Mouse (Mus musculus) thymus, postnatal 4 days (tissue): ENCODE results near the gene Slc12a6.
"Not testable (repeated sequence)": the region's sequence is repeated elsewhere in the genome, so short reads cannot be mapped to it uniquely, and the experiment has no call there.

Experiments
- DNase-seq: peaks from one replicate; pipeline ENCODE4 v3.0.0; 2021

Slc12a6 gene

DNA sequence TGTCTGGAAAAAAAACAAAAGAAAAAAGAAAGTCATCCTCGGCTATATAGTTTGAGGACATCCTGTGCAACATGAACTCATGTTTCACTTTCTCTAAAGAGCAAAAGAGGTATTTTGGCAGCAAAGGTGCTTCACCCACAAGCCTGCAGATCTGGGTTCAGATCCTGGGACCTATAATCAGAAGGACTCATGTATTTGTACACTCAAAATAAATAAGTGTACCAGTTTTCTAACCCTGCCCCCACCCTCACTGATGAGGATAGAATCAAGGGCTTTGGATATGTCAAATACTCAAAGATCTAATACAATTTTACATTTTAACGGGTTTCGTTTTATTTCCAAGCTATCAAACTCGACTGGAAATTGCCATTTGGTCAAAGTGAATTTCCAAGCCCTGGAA is 1.3 kb upstream of the Slc12a6 start:
- DNase-seq, result no peak

DNA sequence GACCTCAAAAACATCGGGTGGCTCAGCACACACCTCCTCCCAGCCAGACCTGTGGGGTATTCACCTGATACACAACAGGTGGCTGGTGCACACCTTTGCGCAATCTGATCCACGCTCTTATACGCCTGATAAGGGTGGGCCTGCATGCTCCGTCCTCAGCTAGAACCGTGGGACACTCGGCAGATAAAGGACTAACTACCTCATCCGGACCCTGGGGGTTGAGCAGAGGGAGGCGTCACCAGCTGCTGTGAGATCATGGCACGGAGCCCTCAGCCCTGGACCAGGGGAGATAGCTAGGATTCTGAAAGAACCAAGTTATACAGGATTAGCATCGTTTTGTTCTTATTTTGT is 592 bp downstream of the Slc12a6 start, which contains the start of gene Gm21985:
TSS of gene Gm21985 (plus strand) at position 73 of the 351 bp plus-strand sequence.
- peak; percentile 69 for DNase-seq

DNA sequence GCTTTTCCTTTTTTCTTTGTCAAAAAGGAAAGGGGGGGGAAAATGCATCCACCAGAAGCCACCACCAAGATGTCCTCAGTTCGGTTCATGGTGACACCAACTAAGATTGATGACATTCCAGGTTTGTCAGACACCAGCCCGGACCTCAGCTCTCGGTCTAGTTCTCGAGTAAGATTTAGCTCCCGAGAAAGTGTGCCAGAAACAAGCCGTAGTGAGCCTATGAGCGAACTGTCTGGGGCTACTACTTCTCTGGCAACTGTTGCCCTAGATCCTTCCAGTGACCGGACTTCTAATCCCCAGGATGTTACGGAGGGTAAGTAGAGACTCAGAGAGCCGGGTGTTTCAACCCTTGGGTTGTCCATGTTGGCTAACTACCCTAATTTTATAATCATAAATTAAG is 1.2 kb downstream of the Slc12a6 start:
- DNase-seq, result peak; percentile 34

DNA sequence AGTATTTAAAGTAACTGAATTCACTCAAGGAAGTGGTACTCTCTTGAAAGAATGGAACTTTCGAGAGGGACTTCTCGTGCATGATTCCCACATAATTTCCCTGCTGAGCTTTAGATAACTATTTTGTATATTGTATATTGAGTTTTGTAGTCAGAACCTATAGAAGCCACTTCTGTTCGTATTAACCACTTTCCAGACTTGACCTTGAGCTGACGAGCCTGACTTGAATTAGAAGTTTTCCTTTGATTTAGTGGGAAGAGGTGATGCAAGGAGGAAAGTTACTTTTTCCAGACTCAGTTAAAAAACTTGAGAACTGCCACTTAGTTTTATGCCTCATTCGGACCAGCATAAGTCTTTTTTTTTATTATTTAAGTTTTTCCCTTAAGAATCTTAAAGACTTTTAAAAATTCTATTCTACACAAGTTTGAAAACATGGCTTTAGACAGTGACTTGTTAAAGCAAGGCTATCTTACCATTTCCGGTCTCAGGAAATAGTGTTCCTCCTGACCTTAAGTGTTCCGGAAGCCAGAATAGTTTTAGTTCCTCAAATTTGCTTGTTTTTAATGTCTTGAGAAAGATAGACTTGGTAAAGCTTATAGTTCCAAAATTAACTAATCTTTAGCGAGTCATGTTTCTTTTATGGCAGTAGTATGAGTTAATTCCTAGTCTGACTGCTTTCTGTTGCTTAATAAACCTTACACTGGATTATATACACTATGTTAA is 2.1 kb downstream of the Slc12a6 start:
- DNase-seq, result no peak

DNA sequence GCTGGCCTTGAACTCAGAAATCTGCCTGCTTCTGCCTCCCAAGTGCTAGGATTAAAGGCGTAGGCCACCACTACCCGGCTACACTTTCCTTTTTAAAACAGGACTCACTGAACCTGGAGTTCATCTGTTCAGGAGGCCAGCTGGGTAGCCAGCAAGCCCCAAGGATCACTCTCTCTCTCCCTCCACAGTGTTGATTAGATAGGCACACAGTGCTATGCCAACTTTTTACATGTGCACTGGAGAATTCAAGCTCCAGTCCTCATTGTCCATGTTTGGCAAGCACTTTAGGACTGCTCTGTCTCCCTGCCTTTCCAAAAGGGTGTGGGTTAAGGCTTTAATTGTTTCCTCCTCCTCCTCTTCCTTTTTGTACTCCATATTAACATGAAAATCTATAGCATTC is 4.4 kb downstream of the Slc12a6 start:
- no peak for DNase-seq

DNA sequence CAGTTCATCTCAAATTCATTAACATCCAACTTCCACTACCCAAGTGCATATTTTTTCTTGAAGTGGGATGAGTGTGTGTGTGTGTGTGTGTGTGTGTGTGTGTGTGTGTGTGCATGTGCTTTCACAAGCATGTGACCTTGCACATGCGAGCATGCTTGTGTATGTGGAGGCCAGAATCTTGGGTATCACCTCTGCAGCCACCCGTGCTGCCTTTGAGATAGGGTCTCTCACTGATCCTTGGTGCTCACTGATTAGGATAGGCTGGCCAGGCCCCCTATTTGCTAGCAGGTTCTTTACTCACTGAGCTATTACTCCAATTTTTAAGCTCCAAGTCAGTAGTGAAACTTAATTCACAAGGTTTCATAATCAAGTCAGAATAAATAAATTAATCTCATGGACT is 7.3 kb downstream of the Slc12a6 start:
- DNase-seq, result no peak

DNA sequence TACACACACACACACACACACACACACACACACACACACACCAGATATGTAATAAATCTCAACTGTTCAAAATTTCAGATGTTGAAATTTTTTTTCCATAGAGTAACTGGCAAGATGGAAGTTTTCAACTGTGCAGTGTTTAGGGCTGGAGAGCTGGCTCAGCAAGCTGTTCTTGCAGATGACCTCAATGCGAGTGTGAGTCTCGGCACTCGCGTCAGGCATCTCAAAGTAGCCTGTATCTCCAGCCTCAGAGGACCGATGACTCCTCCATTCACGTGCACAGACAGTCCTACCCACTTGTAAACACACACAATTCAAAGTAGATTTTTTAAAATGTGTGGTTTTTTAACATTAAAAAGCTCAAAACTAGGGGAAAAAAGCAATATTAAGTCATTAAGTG is 7.8 kb downstream of the Slc12a6 start:
- DNase-seq, result no peak

DNA sequence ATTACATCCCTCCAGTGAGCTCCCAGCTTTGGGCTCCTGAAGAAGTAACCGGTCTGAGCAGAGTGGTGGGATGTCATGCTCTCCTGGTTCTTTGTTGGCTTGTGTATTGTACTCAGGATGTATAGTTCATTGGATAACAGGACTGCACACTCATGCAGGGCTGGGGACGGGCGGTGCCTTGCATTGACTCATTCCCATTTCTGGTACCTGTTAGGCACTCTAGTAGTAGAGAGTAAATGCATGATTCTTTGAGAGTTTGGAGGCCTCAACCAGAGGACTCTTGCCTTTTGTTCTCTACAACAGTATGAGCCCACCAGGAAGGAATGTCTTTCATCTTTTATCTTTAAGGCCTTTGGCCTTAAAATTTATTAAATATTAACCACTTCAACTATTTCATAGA is 11.2 kb downstream of the Slc12a6 start:
- no peak for DNase-seq

DNA sequence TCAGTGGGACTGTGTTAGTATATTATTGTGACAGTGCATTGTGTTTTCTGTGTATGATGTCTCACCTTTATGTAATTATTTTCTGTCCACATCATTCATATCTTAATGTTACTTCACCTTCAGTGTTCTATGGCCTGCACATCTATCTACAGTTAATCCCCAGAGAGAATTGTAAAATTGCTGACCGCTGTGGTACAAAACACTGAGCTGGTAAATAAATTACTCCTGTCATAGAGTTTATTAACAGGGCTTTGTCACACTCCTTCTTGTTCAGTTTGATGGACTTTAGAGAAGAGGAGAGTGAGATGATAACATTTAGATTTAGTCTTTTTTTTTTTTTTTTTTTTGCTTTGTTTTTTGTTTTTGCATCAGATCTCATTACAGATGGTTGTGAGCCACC is 17.2 kb downstream of the Slc12a6 start:
- no peak for DNase-seq

DNA sequence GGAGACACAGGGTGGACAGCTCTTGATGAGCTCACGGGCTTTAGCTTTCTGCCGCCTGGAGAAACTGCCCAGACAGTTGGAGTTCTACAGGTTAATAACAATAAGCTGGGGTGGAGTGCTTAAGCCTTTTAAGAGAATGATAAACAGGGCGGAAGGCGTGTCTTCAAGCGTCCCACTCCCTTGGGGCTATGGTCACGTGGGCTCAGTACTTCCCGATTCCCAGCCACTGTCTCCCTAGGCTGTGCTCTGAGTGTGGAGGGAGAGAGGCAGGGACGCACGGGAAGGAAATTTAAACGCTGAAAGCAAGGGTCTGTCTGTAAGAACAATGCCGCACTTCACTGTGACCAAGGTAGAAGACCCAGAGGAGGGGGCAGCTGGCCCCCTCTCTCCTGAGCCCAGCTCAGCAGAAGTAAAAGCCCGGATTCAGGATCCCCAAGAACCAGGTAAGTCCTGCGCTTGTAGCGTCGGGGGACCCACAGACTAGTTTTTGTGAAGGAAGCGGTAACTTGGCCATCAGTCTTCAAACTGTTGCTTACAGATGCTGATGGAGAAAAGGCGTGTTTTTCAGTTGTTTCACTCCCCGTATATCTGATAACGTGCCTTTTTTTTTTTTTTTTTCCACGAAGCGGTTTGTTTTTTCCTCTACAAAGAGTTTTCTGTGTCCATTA is 18.9 kb downstream of the Slc12a6 start:
- no peak for DNase-seq

DNA sequence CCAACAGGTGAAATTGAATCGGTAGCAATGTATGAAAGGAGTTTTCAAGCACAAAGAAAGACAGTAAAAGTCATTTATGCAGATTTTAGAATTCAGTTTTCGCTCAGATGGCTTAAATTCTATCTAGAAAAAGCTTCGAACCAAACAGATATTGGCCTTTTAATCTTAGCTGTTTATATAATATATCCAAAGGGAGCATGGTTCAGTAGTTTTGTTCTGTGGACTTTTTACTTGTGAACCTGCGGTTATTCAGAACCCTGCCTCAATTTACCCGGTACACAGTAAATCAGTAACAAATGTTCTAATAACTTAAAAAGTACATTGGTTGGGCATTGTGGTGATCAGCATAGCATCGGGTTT is 19.4 kb downstream of the Slc12a6 start:
- no peak for DNase-seq

DNA sequence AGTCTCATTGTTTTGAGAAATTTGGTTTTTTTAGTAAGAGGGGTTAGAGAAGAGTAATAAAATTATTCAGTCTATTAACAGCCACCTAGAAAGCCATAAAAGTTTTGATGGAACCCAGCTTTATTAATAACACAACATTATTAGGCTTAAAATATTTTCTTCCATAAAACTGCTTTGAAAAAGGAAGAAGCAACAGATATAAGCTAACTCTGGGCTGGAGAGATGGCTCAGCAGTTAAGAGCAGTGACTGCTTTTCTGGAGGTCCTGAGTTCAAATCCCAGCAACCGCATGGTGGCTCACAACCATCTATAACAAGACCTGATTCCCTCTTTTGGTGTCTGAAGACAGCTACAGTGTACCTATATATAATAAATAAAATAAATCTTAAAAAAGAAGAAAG is 20.4 kb downstream of the Slc12a6 start:
- not testable (repeated sequence) for DNase-seq

DNA sequence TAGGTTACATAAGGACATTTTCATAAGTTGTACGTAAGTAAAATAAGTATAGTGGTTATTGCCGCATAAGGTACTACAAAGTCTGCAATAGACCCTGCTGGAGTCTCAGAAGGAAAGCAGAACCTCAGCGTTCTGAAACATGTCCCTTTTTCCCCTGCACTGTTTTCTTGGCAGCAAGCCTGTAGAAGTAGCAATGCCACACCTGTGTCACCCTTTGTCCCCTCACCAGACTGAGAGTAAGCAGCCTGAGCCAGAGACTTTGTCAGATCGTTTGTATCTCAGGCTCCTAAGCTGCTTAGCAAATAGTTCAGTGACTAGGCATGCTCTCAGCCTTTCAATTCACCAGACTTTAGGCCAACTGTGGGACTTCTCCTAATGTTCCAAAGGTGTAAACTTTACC is 21.4 kb downstream of the Slc12a6 start:
- no peak for DNase-seq

DNA sequence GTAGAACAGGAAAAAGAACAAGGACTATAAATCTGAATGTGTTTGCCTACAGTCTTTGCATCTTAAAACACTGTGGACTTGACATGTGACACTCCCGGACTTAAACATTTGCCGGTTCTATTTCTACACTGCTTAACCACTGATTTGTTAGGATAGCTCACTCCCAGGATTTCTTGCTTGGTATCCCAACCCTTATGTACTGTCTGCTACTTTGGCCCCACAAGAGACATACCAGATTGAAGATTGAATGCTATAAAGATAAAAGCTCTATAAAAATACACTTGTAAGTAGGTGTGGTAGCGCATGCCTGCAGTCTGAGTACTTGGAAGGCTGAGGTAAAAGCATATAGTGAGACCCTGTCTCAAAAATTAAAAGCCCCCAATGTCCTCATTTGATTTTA is 23.9 kb downstream of the Slc12a6 start:
- DNase-seq, result no peak

DNA sequence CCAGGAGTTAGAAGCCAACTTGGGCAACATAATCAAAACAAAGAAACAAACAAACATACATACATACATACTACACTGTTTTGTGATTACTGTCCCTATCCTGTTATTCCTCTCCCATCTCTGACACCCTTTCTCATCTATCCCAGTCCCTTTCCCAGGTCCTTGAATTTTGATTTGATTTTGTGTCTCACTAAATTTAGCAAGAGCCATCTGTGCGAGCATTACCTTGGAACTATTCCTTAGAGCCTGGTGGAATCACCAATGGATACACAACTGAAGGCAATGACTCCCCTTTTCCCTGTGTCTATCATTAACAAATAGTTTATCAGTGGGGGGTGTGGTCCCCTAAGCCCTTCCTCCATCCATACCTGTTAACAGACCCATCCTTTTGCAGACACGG is 27.2 kb downstream of the Slc12a6 start:
- no peak for DNase-seq

DNA sequence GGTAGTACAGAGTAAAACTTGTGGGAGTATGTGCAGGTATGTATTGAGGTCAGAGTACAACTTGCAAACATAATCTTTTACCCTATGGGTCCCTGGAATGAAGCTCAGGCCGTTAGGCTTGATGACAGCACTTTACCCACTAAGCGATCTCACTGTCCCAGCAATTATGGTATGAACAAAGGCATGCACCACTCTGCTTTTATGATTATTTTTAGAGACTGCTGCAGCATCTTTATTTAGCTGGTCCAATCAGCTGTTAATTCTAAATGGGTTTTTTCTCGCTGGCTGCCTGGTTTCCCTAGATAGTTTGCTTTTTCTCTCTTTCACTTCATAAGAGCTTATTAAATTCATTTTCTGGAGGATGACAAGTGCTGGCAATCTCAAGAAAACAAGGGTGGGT is 30.6 kb downstream of the Slc12a6 start:
- no peak for DNase-seq

DNA sequence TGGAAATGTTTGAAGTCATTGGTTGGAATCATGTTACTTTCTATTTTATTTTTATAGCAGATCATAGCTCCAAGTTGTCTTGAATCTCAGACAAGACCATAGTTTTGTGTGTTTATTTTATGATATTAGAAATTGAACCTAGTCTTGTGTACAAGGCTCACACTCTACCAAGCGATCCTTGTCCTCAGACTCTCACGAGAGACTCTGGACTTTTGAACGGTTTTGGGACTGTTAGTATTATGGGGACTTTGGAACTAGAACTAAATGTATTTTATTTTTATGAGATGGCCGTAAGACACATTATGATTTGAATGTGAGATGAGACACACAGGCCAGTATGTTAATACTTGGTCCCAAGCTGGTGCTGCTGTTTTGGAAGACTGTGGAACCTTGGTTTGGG is 32.6 kb downstream of the Slc12a6 start:
- no peak for DNase-seq

DNA sequence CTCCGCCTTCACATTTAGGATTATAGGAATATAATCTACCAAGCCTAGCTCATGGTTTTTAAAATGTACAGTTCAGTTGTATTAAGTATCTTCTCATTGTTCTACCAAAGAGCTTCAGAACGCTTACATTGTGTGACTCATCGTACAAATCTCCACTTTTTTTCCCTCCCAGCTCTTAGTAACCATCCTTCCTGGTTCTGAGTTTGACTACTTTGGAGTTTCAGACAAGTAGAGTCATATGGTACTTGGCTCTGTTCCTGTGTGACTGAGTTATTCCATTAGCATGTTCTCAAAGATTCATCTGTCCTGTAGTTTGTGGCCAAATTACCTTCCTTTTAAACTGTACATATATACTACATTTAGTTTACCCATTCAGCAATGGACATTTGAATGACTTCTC is 43.0 kb downstream of the Slc12a6 start:
- DNase-seq, result no peak

DNA sequence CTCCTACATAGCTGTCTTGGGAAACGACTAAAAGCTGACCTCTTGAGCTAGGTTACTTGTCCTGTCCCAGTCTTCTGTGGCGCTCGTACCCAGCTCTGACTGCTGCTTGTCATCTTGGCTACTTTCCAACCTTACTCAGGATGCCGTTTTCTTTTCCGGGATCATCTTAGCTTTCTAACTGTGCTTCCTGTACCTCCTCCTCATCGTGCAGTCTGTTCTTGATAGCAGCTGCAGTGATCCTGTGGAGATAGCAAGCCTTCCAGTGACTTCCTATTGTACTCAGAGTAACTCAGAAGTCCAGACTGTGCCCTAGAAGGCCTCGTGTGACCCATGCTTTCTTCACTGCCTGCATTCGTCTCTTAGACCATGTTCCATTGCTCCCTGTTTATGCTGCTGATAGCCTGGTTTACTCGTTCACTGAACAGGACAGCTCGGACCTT is 43.6 kb downstream of the Slc12a6 start:
- no peak for DNase-seq

DNA sequence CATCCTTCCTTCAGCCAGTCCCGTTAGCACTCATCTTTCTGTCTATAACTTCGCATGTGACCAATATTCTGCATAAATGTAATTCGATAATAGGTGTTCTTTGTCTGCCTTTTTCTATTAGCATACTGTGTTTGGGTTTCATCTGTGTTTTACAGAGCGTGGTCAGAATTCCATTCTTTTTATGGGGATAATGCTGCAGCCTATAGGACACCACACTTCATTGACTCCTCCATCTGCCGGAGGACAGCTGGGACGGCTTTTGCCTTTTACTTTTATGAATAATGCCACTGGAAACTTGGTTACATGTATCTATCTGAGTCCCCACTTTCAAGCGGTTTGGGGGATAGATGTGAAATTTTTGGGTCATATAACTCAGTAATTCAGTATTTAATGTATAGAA is 50.0 kb downstream of the Slc12a6 start:
- DNase-seq, result no peak

DNA sequence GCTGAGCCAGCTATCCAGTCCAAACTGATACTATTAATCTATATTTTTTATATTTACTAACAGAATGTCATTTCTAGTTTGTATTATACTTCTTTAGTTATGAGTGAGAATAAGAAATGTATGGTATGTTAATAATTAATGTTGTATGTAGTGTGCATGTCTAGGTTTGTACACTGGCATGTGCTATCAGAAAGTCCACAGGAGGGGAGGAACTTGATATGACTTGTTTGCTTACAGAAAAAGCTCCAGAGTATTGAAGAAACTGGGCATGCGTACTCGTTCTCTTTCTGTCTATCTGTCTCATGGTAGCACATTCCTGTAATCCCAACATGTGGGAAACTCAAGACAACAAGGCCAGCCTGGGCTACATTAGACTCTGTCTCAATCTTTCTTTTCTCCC is 52.6 kb downstream of the Slc12a6 start:
- no peak for DNase-seq

DNA sequence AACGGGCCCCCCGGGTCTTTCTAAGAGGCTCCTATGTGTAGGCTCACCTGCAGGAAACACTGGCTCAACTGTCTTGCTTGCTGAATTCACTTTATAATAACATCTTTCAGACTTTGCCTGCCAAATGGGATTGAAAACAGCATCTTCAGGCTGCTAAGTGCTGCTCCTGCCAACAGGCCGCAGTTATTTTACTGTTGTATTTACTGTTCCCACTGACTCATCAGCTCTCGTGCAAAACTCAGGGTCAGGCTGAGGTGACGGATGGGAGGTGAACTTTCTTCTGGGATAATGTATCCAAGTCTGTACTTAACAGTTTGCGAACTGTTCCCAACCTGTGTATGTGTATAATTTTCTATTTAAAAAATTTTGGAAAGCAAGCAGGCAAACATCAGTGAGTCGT is 53.3 kb downstream of the Slc12a6 start:
- no peak for DNase-seq

DNA sequence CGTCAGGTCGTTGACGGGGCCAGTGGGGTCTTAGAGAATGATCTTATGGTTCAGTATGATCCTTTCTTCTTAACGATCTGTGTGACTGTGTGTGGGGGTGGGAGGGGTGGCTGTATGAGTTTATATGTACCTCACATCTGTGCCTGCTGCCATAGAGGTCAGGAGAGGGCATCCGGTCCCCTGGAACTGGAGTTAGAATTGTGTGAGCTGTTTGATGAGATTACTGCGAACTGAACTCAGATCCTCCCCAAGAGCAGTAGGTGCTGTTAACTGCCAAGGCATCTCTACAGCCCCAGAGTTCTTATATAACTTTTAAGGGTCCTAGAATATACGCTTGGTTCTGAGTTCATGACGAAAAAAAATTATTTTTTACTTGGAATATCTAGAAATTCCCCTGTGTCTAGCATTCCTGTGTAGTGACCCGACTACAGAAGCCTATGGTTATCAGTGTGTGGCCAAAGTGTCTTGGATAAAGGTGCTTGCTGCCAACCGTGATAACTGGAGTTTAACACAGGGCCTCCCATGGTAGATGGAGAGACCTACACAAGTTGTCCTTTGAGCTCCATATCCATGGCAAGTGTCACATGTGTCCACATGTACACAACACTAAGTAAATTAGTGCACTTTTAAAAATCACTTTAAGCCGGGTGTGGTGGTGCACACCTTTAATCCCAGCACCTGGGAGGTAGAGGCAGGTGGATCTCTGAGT is 62.6 kb downstream of the Slc12a6 start:
- no peak for DNase-seq
